Mouse (Mus musculus): ENCODE data around the gene Fndc5. TPM values are rescaled to one million over a fixed set of nuclear protein-coding genes. Genes with fewer than 3 reads are reported as not detected.

Gene Fndc5
- polyA plus RNA-seq, 1 experiment = 2.7 TPM

- no peaks in the 10 kb centered on the region for H3K4me1 ChIP-seq (ENCODE audit: control insufficient read depth, insufficient read depth, low read length)
- 85% methylated on average over 7 of the region's 7 CpGs for WGBS
- TF ChIP-seq POLR2A (IDR thresholded peaks at IDR 0.05; ENCODE audit: borderline replicate concordance, control insufficient read depth, low read depth, low read length) (no peak), CTCF (IDR thresholded peaks at IDR 0.05; ENCODE audit: control insufficient read depth, insufficient read depth, low read length) (no peak)
- no peak overlapping the region for H3K27ac ChIP-seq (ENCODE audit: control insufficient read depth, insufficient read depth, low read depth, low read length, poor library complexity)
- H3K4me3 ChIP-seq (replicated peaks; ENCODE audit: control insufficient read depth, low read depth, low read length) = no peak overlapping the region
Observed at GRCm38 (mm10) chr4:129108624-129109023, 28.2 kb upstream of the Fndc5 start.

- 86% methylated on average over 6 of the region's 6 CpGs for WGBS
- no peak overlapping the region for H3K4me3 ChIP-seq (replicated peaks; ENCODE audit: control insufficient read depth, low read depth, low read length)
- no peaks in the 10 kb centered on the region for H3K4me1 ChIP-seq (ENCODE audit: control insufficient read depth, insufficient read depth, low read length)
- no peak overlapping the region for H3K27ac ChIP-seq (ENCODE audit: control insufficient read depth, insufficient read depth, low read depth, low read length, poor library complexity)
- TF ChIP-seq POLR2A (IDR thresholded peaks at IDR 0.05; ENCODE audit: borderline replicate concordance, control insufficient read depth, low read depth, low read length) (no peak), CTCF (IDR thresholded peaks at IDR 0.05; ENCODE audit: control insufficient read depth, insufficient read depth, low read length) (no peak)
Observed at GRCm38 (mm10) chr4:129110804-129111203, 26.0 kb upstream of the Fndc5 start.

GRCm38 (mm10) chr4:129111350-129111749 lies 25.4 kb upstream of the Fndc5 start:
- peak; percentile 16; the same call in 1 of the 2 replicates for TF ChIP-seq CTCF (IDR thresholded peaks at IDR 0.05; ENCODE audit: control insufficient read depth, insufficient read depth, low read length)
- TF ChIP-seq POLR2A (IDR thresholded peaks at IDR 0.05; ENCODE audit: borderline replicate concordance, control insufficient read depth, low read depth, low read length) = no peak
- Histone ChIP-seq H3K27ac (ENCODE audit: control insufficient read depth, insufficient read depth, low read depth, low read length, poor library complexity) (no peak overlapping the region), H3K4me1 (ENCODE audit: control insufficient read depth, insufficient read depth, low read length) (no peaks in the 10 kb centered on the region), H3K4me3 (replicated peaks; ENCODE audit: control insufficient read depth, low read depth, low read length) (no peak overlapping the region)
- 51% methylated on average over 11 of the region's 11 CpGs for WGBS

DNA sequence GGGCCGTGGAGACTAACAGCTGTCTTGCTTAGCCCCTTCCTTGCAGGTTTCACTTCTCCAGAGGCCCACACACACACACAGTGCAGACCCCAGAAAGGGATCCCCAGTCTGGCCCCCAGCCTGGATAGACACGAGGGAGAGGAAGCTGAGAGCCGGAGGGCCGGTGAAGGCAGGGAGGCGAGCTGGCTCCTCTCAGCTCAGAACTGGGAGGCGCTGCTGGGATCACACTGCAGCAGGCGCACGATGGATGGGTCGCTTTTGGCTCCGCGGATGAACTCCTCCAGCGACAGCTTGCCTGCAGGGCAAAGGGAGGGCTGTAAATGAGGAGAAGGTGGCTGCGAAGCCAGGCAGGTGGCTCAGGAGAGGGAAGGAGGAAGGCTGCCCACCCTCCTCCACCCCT lies 24.6 kb upstream of the Fndc5 start:
- no peak overlapping the region for H3K4me3 ChIP-seq (replicated peaks; ENCODE audit: control insufficient read depth, low read depth, low read length)
- TF ChIP-seq POLR2A (IDR thresholded peaks at IDR 0.05; ENCODE audit: borderline replicate concordance, control insufficient read depth, low read depth, low read length) = no peak
- no peak for TF ChIP-seq CTCF (IDR thresholded peaks at IDR 0.05; ENCODE audit: control insufficient read depth, insufficient read depth, low read length)
- 74% methylated on average over 13 of the region's 13 CpGs for WGBS
- H3K27ac ChIP-seq (ENCODE audit: control insufficient read depth, insufficient read depth, low read depth, low read length, poor library complexity) = no peak overlapping the region
- no peaks in the 10 kb centered on the region for H3K4me1 ChIP-seq (ENCODE audit: control insufficient read depth, insufficient read depth, low read length)

DNA sequence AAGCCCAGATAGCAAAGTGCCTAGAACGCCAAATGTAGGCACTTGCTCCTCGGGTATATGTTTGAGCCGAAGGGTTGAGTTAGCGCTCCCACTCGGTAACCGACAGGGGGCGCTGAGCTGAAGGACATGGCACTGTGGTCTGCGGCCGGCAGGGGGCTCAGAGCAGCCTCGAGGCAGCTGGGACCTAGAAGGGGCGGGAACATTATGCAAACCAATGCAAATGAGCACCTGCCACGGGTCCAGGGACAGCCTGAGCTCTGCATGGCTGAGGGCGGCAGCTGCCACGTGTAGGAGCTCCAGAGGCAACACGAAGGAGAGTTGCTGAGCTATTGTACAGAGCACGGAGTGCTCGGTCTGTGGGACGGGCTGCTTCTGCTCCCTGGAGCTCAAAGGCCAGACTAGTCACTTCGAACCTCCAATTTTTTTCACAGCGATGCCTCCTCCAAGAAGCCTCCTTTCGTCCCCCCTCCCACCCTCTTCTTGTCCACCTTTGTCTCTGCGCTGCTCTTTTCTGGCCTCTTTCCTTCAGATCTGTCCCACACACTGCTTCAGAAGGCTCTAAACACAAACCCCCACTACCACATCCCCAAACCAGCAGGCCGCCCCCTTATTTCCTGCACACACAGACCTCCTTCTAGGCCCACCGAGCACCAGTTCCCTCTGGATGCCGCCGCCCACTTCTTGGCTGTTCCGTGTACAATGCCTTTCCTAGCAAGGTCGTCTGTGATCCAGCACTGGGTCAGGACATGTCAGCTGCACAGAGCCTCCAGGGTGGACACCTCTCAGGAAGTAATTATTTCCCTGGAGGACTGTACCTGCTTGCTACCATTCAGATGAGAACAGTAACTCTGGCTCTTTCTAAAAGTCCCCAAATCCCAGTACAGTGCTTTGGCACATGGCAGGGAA lies 23.5 kb upstream of the Fndc5 start:
- Histone ChIP-seq H3K4me1 (ENCODE audit: control insufficient read depth, insufficient read depth, low read length) (no peaks in the 10 kb centered on the region), H3K27ac (ENCODE audit: control insufficient read depth, insufficient read depth, low read depth, low read length, poor library complexity) (no peak overlapping the region), H3K4me3 (replicated peaks; ENCODE audit: control insufficient read depth, low read depth, low read length) (no peak overlapping the region)
- TF ChIP-seq POLR2A (IDR thresholded peaks at IDR 0.05; ENCODE audit: borderline replicate concordance, control insufficient read depth, low read depth, low read length) = no peak
- TF ChIP-seq CTCF (IDR thresholded peaks at IDR 0.05; ENCODE audit: control insufficient read depth, insufficient read depth, low read length) = peak; percentile 88
- 31% methylated on average over 28 of the region's 28 CpGs for WGBS

- H3K27ac ChIP-seq (ENCODE audit: control insufficient read depth, insufficient read depth, low read depth, low read length, poor library complexity) = no peak overlapping the region
- H3K4me3 ChIP-seq (replicated peaks; ENCODE audit: control insufficient read depth, low read depth, low read length) = no peak overlapping the region
- 91% methylated on average over 8 of the region's 8 CpGs for WGBS
- no peaks in the 10 kb centered on the region for H3K4me1 ChIP-seq (ENCODE audit: control insufficient read depth, insufficient read depth, low read length)
- TF ChIP-seq CTCF (IDR thresholded peaks at IDR 0.05; ENCODE audit: control insufficient read depth, insufficient read depth, low read length) (no peak), POLR2A (IDR thresholded peaks at IDR 0.05; ENCODE audit: borderline replicate concordance, control insufficient read depth, low read depth, low read length) (no peak)
Observed at GRCm38 (mm10) chr4:129116703-129117102, 20.1 kb upstream of the Fndc5 start.

- WGBS = 81% methylated on average over 14 of the region's 14 CpGs
Observed at GRCm38 (mm10) chr4:129117720-129118510, 18.9 kb upstream of the Fndc5 start.

DNA sequence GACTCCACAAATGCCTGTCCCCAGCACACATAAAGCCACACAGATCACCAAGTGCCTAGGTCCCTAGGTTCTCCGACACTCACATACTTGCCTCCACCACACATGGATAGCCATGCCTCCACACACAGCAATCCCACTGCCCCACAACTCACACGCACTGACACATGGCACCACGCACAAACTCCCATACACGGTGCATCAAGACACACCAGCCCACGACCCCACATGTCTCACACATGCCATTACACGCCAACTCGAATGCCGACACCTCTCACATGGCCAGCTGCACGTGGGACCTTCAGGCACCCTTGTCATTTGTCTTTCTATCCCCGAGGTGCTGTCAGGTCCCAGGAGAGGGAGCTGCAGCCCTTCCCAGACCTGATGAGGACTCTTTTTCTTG lies 17.1 kb upstream of the Fndc5 start:
- H3K4me3 ChIP-seq (replicated peaks; ENCODE audit: control insufficient read depth, low read depth, low read length) = no peak overlapping the region
- TF ChIP-seq POLR2A (IDR thresholded peaks at IDR 0.05; ENCODE audit: borderline replicate concordance, control insufficient read depth, low read depth, low read length) (no peak), CTCF (IDR thresholded peaks at IDR 0.05; ENCODE audit: control insufficient read depth, insufficient read depth, low read length) (no peak)
- 65% methylated on average over 10 of the region's 10 CpGs for WGBS
- H3K4me1 ChIP-seq (ENCODE audit: control insufficient read depth, insufficient read depth, low read length) = no peaks in the 10 kb centered on the region
- no peak overlapping the region for H3K27ac ChIP-seq (ENCODE audit: control insufficient read depth, insufficient read depth, low read depth, low read length, poor library complexity)

More at GRCm38 (mm10) chr4:129117720-129118510, 18.9 kb upstream of the Fndc5 start:
- Histone ChIP-seq H3K4me1 (ENCODE audit: control insufficient read depth, insufficient read depth, low read length) (no peaks in the 10 kb centered on the region), H3K4me3 (replicated peaks; ENCODE audit: control insufficient read depth, low read depth, low read length) (no peak overlapping the region), H3K27ac (ENCODE audit: control insufficient read depth, insufficient read depth, low read depth, low read length, poor library complexity) (no peak overlapping the region)
- TF ChIP-seq POLR2A (IDR thresholded peaks at IDR 0.05; ENCODE audit: borderline replicate concordance, control insufficient read depth, low read depth, low read length) = no peak
- no peak for TF ChIP-seq CTCF (IDR thresholded peaks at IDR 0.05; ENCODE audit: control insufficient read depth, insufficient read depth, low read length)
